Mouse (Mus musculus) left cerebral cortex, postnatal 36 days (tissue): ENCODE results near the gene Fam163a. TPM values are rescaled to one million over a fixed set of nuclear protein-coding genes. Genes with fewer than 3 reads are reported as not detected.
A peak's percentile ranks its signal among the peaks of the same experiment; 100 is the strongest.
"Not testable (repeated sequence)": the region's sequence is repeated elsewhere in the genome, so short reads cannot be mapped to it uniquely, and the experiment has no call there.

Source experiments
- DNase-seq, 2 experiments: peaks; one replicate each; pipeline ENCODE4 v3.0.0; 2021 to 2022; ENCODE audit warnings: low spot score in 2 of 2, mixed read lengths in 1 of 2
- intact Hi-C: fragments of 180-260 bp; cut with DNase I; formaldehyde crosslinking; loops from one replicate; pipeline ENCODE4 v1.15.1; 2025
- total RNA-seq, 2 experiments: library from RNA; stranded (reverse); gene quantifications; 2 replicates each; pipeline ENCODE4 v1.2.3; 2021

Fam163a gene
- total RNA-seq, 2 experiments from 2014 or later, result 8.1 to 8.9 TPM

DNA sequence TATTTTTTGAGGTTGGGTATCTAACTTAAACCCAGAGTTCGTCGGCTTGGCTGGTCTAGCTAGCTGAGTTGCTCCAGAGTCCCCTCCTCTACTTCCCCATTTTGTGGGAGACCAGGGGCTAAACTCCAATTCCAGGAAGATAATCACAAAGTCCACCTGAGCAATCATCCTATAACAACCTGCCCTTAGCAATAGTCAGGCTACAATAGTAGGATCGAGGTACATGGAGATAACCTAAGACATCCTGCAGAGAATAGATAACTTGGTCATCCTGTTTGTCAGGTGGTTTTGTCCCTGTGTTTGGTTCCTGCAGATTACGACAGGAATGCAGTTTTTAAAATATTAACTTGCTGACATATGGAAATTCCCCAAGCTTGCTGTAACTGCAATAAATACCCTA lies 113.0 kb downstream of the Fam163a start:
- intact Hi-C loops, result no loop called here
- DNase-seq, result no peak

DNA sequence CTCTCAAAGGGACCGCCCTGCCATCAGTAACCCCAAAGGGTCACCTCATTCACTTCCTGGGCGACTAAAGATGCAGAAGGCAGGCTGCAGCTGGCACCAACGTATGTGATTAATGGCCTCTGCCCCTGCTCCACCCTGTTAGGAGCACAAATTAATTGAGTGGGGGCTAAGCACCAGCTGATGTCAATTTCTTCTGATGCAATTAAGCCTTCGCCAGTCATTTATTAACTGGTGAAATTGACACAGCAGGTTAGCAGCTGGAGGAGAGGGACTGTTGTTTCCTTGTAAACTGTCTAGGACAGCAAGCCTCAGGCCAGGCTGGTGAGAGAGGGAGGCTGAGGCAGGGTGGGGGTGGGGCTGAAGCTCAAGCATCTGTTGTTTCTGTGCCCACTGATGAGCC lies 114.8 kb downstream of the Fam163a start:
- DNase-seq, result no peak
- intact Hi-C loops, result no loop called here

DNA sequence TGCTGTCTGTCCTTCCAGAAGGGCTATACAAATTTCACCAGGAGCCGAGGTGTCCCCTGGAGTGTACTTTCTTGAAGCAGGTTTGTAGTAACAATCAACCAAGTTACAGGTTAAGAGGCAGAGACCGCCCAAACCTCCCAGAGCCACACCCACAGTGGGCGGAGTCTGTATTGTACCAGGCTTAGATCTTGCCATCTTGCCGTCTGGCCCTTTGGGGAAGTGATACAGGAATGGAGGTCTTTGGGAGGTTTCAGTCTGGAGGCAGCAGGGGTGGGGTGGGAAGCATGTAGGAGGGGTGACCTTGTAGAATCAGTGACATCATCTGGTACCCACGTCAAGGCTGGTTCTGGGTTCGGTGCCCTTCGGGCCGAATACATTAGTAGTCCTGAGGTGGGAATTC lies 115.3 kb downstream of the Fam163a start:
- no peak for DNase-seq
- intact Hi-C loops, result no loop called here

DNA sequence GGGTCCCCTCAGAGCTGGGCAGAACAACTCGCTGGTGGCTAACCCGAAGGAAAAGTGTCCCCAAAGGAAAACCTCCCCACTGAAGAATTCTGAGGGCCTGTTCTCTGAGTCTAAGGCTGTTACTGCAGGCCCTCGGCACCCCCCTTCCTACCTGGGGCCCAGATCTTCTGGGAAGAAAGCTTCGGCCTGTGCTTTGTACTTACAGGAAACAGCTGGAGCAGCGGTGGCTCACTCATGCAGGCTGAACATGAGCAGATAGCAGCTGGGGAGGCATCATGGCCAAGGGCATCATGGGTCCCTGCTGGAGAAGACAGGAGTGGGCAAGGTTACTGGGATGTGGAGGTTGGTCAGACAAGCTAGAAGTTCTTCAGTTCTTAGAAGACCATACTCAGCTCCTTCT lies 117.2 kb downstream of the Fam163a start:
- DNase-seq, result no peak
- intact Hi-C loops, result no loop called here

DNA sequence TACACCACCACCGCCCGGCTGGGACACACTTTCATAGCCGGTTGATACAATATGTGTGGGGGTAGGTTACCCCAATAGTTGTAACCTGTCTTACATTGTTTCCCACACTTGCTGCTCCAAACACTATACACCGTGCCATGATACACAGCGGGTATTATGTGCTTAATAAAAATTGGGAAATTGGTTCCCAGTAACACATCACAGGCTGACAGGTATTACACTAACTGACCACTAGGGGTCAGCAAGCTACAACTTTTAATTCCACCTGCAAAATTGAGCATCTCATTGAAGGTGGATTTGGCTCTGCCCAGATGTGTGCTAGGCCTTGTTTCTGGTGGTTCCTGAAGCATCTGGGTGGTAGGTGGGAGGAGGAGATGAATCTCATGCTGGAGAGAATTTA lies 119.1 kb downstream of the Fam163a start:
- peak in 1 of 2 experiments; percentile 29 for DNase-seq

DNA sequence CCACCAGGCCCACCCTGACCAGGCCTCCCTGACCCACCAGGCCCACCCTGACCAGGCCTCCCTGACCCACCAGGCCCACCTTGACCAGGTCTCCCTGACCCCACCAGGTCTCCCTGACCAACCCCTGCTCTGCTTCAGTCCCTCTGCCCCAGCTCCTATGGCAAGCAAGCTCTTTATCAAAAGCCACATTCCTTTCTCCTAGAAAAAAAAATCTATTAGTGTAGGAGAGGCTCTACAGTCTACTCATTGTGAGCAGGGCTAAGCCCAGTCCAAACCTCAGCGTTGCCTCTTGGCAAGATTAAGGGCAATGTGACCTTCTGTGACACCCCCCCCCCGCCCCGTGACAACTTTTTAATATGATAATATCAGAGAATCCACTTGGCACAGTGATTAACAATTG lies 120.2 kb downstream of the Fam163a start:
- no peak for DNase-seq

More for the DNA sequence above, 119.1 kb downstream of the Fam163a start:
- intact Hi-C loops, result loop anchor here (1.0 to 2.0 kb wide), 3 partner anchors 144 to 455 kb away; no protein-coding TSS in a partner anchor

DNA sequence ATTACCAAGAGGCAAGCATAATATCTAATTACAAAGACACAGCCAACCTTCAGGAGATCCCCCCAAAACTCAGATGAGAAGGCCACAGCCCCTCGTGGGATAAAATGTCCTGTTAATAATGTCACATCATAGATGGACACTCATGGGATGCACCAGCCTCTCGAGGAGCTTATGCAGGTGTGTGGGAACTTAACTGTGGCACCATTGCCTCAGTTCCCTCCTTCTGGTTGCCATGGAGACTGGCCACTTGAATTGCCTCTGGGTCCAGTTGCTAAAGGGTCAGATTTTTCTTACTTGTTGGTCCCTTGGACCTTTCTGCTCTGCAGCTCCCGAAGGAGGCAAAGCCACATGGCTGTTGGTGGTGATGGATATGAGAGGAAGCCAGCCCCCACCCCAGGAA lies 127.2 kb downstream of the Fam163a start:
- intact Hi-C loops, result no loop called here

More for the DNA sequence above, 120.2 kb downstream of the Fam163a start:
- intact Hi-C loops, result loop anchor here (1.0 to 2.0 kb wide), 2 partner anchors 157 to 456 kb away; no protein-coding TSS in a partner anchor

DNA sequence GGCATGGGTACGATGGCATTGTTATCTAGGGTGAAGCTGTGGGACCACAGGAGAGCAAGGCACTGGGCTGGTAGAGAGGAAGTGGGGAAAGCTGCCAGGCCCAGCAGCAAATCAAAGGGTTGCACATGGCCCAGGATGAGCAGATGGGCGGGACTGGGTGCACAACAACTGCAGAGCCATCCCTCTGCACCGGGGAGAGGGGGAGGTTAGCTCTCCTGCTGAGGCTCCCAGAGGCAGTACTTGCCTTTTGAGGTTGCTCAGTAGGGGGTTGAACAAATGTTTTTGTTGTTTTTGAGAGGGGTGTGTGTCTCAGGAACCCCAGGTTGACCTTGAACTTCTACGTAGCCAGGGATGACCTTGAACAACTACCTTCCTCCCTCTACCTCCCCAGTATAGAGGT lies 128.4 kb downstream of the Fam163a start:
- intact Hi-C loops, result no loop called here
- no peak for DNase-seq

More for the DNA sequence above, 127.2 kb downstream of the Fam163a start:
- no peak for DNase-seq

DNA sequence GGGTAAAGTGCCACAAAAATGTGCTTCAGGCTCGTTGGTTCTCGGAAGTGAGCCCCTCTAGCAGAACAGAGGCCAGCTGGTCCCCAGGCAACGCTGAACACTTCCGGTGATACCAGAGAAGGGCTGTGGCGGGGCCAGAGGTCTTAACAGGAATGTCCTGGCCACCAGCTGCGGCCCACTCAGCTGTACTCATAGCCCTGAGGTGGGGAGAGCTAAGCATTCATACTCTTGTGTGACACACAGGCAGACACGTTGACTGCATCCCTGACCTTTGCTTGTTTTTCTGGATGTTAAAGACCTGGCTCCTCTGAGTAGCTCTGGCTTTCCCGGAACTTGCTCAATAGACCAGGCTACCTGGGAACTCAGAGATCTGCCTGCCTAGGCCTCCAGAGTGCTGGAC lies 130.3 kb downstream of the Fam163a start:
- intact Hi-C loops, result no loop called here
- no peak for DNase-seq

DNA sequence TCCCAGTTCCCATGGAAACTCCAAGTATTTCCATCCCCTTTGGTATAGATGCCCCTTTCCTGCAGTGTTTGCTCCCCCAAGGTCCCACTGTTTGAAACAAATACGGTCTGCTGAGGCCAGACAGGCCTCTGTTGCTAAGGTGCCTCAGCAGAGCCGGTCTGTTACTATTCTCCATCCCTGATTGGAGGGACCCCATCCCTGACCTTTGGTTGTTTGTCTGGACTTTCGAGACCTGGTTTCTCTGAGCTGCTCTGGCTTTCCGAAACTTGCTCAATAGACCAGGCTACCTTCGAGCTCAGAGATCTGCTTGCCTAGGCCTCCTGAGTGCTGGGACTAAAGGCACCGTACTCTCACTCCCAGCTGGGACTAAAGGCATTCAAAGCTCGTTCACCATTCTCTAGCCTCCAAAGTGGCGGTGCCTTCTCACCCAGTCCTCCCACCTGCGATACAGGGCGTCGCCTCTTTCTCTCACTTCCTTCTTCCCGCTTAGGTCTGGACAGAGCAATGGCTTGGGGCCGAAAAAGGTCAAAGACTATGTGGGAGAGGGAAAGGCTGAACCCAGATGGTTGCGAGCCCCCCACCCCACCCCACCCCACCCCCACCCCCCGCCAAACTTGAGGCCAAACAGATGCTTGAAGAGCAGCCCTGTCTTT lies 131.5 kb downstream of the Fam163a start:
- no peak for DNase-seq
- intact Hi-C loops, result no loop called here

DNA sequence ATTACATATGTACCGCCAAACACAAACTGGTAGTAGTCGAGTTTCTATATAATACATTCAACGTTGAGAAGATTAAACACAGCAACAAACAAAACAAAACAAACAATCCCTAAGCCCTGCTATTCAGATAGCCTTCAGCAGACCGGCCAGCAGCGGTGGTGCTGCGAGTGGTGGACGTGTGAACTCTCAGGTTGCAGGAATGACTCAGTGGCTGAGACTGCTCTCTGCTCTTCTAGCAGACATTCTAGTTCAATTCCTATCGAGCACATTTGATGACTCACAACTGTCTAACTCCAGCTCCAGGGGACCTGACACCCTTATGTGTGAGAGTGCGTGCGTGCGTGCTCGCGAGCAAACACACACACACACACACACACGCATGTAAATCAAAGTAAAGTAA lies 134.7 kb downstream of the Fam163a start:
- intact Hi-C loops, result no loop called here
- DNase-seq, result no peak

DNA sequence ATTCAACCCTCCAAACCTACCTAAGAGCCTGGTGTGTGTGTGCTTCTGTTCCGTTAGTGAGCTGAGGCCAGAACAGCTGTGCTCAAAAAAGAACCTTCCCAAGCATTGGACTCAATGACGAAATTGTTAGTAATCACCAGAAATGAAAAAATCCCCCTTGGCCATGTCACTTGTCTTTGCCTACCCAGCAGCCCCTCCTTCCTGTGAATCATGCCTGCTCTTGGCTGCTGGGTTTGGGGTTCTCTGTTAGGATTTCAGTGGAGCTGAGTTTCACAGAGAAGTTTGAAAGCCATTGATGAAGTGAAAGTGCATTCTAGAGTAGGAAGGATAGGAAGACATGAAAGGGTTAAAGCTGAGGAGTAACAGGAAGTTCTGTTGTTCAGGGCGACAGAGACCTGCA lies 138.7 kb downstream of the Fam163a start:
- DNase-seq, result no peak
- intact Hi-C loops, result no loop called here

DNA sequence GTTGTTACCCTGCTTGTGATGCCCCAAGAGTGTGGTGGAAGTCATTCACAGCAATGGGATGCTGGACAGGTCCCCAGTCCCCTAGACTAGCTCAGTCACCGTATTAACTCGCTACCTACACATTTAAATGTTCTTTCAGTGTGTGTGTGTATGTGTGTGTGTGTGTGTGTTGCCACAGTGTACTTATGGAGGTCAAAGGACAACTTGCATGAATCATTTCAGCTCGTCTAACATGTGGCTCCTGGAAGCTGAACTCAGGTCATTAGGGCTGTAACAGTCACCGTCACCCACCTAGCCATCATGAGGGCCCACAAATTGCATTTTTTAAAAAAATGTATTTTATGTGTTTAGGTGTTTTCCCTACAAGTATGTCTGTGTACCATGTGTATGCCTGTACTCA lies 142.6 kb downstream of the Fam163a start:
- intact Hi-C loops, result no loop called here
- no peak for DNase-seq

DNA sequence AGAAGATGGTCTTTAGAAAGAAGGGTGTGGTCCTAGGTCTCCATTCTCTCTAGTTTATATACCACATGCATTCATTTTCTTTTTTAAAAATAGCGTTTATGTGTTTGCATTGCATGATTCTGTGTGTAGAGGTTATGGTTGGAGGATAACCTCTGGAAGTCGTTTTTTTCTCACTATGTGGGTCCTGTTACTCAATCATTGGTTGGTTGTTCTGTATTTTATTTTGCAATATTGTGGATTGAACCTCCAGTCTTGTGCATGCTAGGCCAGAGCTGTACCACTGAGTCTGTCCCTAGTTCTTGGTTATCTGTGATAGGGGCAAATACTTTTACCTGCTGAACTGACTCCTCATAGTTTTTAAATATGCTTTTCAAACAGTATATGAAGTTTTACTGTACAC lies 146.6 kb downstream of the Fam163a start:
- no peak for DNase-seq
- intact Hi-C loops, result no loop called here

DNA sequence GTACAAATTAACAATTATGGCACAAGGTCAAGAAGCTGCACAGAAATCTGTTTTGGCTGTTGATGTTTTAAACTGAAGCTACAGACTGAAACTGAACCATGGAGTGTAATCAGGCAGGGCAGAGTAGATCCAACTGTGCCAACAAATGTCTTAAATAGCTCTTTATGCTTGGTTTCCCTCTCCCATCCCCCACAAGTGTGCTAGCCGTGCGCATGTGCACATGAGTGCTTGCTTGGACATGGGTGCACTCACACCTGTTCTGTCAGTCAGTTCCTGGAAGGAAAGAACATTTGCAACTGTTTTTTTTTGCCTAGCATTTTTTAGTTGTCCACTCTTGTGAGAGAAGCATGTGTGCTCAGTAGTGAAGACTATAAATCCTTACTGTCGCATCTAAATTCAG lies 158.1 kb downstream of the Fam163a start:
- intact Hi-C loops, result no loop called here
- DNase-seq, result no peak

DNA sequence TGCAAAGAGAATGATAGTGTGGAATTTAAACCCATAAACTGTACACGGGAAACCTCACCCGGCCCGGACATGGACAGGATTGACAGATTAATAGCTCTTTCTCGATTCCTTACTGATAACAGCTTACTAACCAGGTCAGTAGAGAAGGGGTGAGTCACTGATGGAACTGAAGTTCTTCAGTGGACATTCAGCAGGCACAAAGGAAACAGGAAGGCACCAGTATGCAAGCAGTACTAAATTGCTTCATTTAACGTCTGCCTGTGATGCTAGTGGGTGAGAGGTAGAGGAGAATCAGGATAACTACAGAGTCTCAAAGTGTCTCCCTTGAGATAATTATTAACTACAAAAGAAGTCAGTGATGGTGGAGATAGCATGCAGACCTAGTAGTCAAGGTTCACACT lies 160.6 kb downstream of the Fam163a start:
- DNase-seq, result no peak
- intact Hi-C loops, result no loop called here

DNA sequence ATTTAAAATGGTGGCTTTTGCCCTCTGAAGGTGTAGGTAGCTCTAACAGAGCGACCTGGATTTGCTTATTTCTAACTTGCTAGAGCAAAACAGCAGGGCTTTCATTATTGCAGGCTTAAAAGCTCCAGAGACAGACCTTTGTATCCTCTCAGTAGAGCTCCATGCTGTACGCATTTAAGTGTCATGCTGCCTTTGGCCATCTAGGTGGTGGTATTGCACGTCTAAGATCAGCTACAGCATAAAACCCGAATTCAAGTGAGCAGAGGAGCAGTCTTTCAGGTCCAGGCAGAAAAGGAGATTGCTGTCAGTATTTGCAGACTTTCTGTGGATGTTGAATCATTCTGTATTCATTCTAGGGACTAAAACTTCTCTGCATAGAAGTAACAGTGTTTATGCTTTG lies 161.8 kb downstream of the Fam163a start:
- peak in 1 of 2 experiments; percentile 25 for DNase-seq
- intact Hi-C loops, result no loop called here

DNA sequence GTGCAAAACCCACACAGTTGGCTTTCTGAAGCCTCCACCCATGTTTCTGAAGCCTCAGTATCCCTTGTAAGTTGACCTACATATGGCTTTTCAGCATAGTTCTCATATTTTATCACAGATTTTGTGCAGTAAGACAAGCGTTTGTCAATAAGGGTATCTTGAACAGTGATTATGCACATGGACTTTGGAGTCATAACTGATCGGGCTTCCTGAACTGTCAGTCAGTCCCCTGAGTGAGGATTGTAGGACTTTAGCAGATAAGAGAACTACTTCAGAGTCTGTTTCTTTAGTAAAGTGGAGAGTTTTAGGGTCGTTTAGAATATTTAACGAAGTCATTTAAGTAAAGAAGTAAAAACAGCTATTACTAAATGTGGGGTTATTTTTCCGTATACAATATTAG lies 162.3 kb downstream of the Fam163a start:
- intact Hi-C loops, result no loop called here
- DNase-seq, result no peak

DNA sequence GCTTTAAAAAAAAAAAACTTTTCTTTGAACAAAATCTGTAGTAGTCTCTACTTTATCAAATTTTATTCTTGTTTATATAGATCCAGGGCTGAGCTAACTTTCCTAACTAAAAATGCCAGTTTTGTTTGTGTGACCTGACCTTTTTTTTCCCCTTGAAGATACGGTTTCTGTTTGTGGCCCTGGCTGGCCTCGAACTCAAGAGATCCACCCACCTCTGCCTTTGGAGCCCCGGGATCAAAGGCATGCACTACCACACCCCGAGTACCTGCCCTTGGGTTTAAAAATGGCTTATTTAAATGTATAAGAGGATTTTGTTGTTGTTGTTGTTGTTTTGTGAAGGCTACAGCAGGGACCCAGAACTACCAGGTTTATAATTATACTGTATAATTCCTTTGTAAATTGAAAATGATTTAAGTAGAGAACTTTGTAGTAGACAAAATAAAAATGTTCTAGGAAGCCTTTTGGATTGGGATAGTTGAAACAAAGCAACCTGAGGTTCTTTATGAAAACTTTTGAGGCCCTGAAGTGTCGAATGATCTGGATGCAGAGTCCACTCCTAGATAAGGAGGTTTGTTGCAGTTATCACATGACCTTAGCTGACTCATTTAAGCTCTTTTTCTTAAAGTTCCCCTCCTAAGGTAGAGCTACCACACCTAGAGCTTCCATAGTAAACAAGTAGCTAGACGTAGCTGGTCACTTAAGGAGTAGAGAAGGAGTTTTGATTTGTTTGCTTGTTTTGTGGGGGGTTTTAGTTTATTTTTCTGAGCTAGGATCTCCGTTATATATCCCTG lies 163.2 kb downstream of the Fam163a start:
- intact Hi-C loops, result no loop called here
- DNase-seq, result no peak

DNA sequence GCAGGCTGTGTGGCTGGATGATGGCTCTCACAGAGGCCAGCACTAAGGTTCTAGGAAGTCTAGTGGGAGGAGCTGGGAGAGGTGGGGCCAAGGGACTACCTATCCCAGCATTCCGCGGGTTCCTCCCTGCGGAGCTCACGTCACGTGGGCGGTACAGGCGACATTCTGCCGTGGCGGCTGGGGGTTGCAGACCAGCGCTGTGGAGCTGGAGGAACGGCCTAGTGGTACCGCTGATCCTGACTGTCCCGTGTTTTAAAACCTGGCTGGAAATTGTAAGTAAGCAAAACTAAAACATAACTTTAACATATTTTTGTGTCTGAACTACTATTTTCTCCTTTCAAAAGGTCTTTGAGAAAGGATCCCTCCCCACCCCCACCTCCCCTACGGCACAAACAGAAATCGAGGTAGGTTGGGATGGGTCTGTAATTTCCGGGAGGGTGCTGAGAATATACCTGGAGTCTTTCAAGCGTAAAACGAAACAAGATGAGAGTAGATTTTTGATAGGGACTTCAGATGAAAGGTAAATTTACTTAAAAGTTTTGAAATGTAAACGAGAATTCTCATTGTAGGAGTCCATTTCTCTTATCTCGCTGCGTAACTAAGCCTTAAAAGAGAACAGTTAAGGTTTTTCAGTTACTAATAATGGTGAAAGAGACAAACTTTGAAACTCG lies 164.0 kb downstream of the Fam163a start:
- intact Hi-C loops, result no loop called here
- DNase-seq, result peak; percentile 89

DNA sequence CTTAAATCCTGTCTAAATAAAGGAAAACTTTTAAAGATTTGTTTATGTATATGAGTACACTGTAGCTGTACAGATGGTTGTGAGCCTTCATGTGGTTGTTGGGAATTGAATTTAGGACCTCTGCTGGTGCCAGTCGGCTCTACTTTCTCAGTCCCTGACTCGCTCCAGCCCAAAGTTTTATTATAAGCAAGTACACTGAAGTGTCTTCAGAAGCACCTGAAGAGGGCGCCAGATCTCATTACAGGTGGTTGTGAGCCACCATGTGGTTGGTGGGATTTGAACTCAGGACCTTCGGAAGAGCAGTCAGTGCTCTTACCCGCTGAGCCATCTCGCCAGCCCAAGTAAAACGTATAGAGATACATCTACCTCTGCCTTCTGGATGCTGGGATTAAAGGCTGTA lies 164.8 kb downstream of the Fam163a start:
- intact Hi-C loops, DNase-seq: not testable (repeated sequence)
